Mouse (Mus musculus) hindbrain, embryonic 16.5 days (tissue): ENCODE measurements at regions not wholly inside any gene's neighbourhood (a gene's known extent, or its start where the extent isn't known, plus 50 kb on each side); places are given as distances from the start of the nearest gene placed in this dataset.

ENCODE experiments used
- ATAC-seq: fragments of 200-750 bp; cut with Nextera tagmentation; 2 replicates; pipeline ENCODE4 v1.8.0; 2017; ENCODE audit warnings: moderate TSS enrichment, moderate library complexity
- H3K27ac ChIP-seq: fragments of 300-500 bp; sonication (generic); 2 replicates; pipeline ENCODE4 v1.5.1; 2014; ENCODE audit warnings: low read depth, mild to moderate bottlenecking, control low read depth, low read length, moderate library complexity
- H3K27me3 ChIP-seq: fragments of 300-500 bp; sonication (generic); replicated peaks from 2 replicates; pipeline ENCODE4 v1.6.1; 2014; ENCODE audit warnings: low read length; ENCODE audit not compliant: control insufficient read depth, insufficient read depth
- H3K36me3 ChIP-seq: fragments of 300-500 bp; sonication (generic); 2 replicates; pipeline ENCODE4 v1.6.1; 2014; ENCODE audit warnings: mild to moderate bottlenecking, low read length, moderate library complexity, mixed read lengths; ENCODE audit not compliant: control insufficient read depth, insufficient read depth
- H3K4me1 ChIP-seq: fragments of 300-500 bp; sonication (generic); 2 replicates; pipeline ENCODE4 v1.6.1; 2014; ENCODE audit warnings: low read depth, low read length; ENCODE audit not compliant: control insufficient read depth, insufficient read depth
- H3K4me2 ChIP-seq: fragments of 300-500 bp; sonication (generic); 2 replicates; pipeline ENCODE4 v1.6.1; 2014; ENCODE audit warnings: mild to moderate bottlenecking, low read length, control low read depth, moderate library complexity
- H3K4me3 ChIP-seq: fragments of 300-500 bp; sonication (generic); 2 replicates; pipeline ENCODE4 v1.5.1; 2014; ENCODE audit warnings: mild to moderate bottlenecking, low read length, control low read depth, moderate library complexity
- H3K9ac ChIP-seq: fragments of 300-500 bp; sonication (generic); 2 replicates; pipeline ENCODE4 v1.6.1; 2014; ENCODE audit warnings: low read depth, mild to moderate bottlenecking, control low read depth, low read length, moderate library complexity
- H3K9me3 ChIP-seq: fragments of 300-500 bp; sonication (generic); 2 replicates; pipeline ENCODE4 v1.6.1; 2014; ENCODE audit warnings: mild to moderate bottlenecking, low read length, moderate library complexity; ENCODE audit not compliant: control insufficient read depth
- WGBS: fragments of 180-500 bp; shearing (Covaris S2); extraction: QIAGEN DNeasy Blood & Tissue Kit; methylation state at CpG from one replicate; pipeline ENCODE4 v1.1.7; 2014; 5-methylcytosine and 5-hydroxymethylcytosine counted together

DNA sequence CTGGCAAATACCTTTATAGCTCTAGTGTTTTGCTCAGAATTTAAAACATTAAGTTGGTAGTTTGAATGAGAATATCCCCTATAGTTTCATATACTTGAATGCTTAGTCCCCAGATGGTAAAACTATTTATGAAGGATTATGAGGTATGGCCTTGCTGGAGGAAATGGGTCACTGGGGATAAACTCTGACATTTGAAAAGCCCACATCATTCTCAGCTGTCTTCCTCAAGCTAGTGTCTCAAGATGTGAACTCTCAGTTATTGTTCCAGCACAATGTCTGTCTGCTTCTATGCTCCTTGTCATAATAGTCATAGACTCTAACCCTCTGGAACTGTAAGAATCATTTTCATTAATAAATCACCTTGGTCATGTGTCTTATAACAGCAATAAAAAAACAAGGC lies 2004.1 kb upstream of the Gm8797 start:
- H3K9me3 ChIP-seq: no peaks in the 10 kb centered on the region
- no peak overlapping the region for H3K27ac ChIP-seq
- H3K4me3 ChIP-seq: no peak overlapping the region
- no peaks in the 10 kb centered on the region for H3K4me1 ChIP-seq
- no peak for ATAC-seq
- H3K9ac ChIP-seq: no peak overlapping the region
- no peaks in the 10 kb centered on the region for H3K27me3 ChIP-seq
- H3K4me2 ChIP-seq: no peak overlapping the region
- H3K36me3 ChIP-seq: no peaks in the 10 kb centered on the region

DNA sequence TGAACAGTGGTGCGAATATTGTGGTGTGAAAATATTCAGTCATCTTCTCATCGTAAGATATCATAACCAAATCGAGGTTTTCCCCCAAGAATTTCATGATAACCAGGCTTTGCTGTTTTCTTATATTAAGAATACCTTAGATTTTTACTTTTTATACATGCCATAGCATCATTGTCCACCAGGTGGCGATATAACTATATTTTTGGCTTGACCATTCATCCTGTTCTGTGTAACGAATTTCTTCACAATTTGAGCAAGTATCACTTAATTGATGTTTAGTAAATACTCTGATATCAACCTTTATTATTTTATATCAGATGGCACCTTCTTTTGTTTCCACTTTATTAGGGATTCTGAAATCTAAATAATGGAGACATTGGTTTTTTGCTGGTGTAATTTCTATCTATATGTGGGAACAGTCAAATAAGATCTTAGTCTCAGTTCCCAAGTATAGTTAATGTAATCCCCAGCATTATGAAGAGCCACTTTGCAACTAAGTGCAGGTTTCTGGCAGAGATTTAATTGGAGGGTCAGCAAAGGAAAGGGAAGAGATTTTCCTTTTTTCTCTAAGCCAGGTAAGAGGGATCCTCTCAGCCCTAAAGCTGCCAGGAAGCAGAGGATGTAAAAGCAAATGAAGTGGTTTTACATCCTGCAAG lies 1998.9 kb upstream of the Gm8797 start:
- Histone ChIP-seq H3K27me3 (no peaks in the 10 kb centered on the region), H3K9ac (no peak overlapping the region), H3K27ac (no peak overlapping the region), H3K9me3 (no peaks in the 10 kb centered on the region), H3K4me2 (no peak overlapping the region), H3K4me3 (no peak overlapping the region), H3K4me1 (no peaks in the 10 kb centered on the region), H3K36me3 (no peaks in the 10 kb centered on the region)
- 8% methylated on average over 5 of the region's 5 CpGs for WGBS
- ATAC-seq: peak; percentile 50; the same call in 1 of the 2 replicates

- WGBS: 62% methylated on average over 1 of the region's 1 CpGs
- Histone ChIP-seq H3K27me3 (no peaks in the 10 kb centered on the region), H3K4me2 (no peak overlapping the region), H3K4me1 (no peaks in the 10 kb centered on the region), H3K4me3 (no peak overlapping the region), H3K9ac (no peak overlapping the region), H3K9me3 (no peaks in the 10 kb centered on the region), H3K36me3 (no peaks in the 10 kb centered on the region), H3K27ac (no peak overlapping the region)
- no peak for ATAC-seq
These were observed 1989.3 kb upstream of the Gm8797 start for GRCm38 (mm10) chr3:3761346-3761745.

DNA sequence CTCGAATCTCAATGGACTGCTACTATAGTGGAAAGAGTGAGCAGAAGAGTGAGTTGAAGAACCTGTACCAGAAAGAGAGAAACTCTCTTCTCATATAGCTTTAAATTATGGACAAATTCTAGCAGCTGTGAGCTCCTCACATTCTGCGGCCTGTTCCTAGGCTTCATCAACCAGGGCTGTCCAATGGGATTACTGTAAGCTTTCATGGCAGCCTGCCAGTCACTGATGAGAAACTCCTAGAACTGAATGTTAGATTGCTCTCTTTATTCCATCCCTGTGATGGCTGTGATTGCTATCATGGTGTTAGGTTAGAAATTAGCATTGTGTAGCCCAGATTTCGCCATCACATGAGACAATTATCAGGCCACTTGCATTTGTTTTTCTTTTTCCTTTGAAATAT lies 1966.4 kb upstream of the Gm8797 start:
- Histone ChIP-seq H3K9ac (no peak overlapping the region), H3K36me3 (no peaks in the 10 kb centered on the region), H3K4me1 (no peaks in the 10 kb centered on the region), H3K27me3 (no peaks in the 10 kb centered on the region), H3K4me2 (no peak overlapping the region), H3K4me3 (no peak overlapping the region), H3K9me3 (no peaks in the 10 kb centered on the region), H3K27ac (no peak overlapping the region)
- peak; percentile 52; the same call in 1 of the 2 replicates for ATAC-seq
- WGBS: 77% methylated on average over 3 of the region's 3 CpGs

DNA sequence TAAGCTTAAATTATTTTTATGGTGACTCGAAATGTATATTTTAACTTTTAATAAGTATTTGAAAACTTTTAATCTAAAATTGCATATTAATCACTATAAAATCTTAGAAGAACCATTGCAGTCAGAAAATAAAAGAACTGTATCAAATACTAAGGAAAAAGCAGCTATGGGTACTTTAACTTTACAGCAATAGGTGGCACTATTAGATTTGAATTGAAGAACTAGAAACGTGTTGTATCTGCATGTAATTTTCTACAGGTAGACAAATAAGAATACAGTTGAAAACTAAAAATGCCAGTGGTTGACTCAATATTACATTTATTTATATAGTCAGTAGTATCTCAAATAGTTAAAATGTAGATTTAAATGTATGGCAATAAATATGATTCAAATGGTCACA lies 1964.6 kb upstream of the Gm8797 start:
- Histone ChIP-seq H3K36me3 (no peaks in the 10 kb centered on the region), H3K9me3 (no peaks in the 10 kb centered on the region), H3K4me1 (no peaks in the 10 kb centered on the region), H3K9ac (no peak overlapping the region), H3K4me2 (no peak overlapping the region), H3K27ac (no peak overlapping the region), H3K4me3 (no peak overlapping the region), H3K27me3 (no peaks in the 10 kb centered on the region)
- 55% methylated on average over 2 of the region's 2 CpGs for WGBS
- no peak for ATAC-seq

DNA sequence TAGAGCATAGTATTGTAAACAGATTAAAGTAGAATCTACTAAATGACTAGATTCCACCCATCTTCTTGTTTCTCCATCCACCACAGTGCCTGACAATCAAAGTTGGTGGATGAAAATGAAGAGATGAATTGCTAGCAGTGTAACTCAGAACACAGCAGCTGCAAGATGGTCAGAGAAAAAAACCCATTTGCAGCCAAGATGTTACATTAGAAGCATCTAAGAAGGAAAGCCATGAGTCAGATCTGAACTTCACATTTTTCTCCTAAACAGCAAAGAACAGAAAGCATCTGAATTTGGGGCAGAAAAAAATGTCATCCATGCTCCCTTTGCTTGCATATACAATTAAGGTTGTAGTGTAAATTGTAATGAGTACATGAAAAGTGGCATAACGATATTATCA lies 1942.8 kb upstream of the Gm8797 start:
- no peaks in the 10 kb centered on the region for H3K9me3 ChIP-seq
- H3K27ac ChIP-seq: no peak overlapping the region
- no peaks in the 10 kb centered on the region for H3K36me3 ChIP-seq
- no peak overlapping the region for H3K9ac ChIP-seq
- no peak overlapping the region for H3K4me2 ChIP-seq
- H3K4me3 ChIP-seq: no peak overlapping the region
- H3K4me1 ChIP-seq: no peaks in the 10 kb centered on the region
- 96% methylated on average over 1 of the region's 1 CpGs for WGBS
- H3K27me3 ChIP-seq: no peaks in the 10 kb centered on the region
- ATAC-seq: no peak

DNA sequence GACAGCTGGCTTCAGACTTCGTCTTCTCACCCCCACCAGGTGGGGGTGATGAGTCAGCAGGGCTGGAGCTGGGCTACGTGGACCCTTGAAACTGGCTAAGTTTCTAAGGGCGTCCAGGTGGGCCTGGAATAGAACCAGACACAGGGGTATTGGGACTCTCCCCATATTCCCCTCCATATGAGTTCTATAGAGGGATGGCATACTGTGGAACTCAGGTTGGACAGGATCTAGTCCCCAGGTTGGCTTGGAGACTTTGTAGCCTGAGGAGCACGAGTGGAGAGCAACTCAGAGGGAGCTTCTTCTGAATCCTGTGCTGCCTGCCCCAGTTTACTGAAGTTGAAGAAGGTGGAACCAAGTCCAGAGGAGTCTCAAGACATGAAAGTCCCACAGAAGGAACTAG lies 1921.6 kb upstream of the Gm8797 start:
- H3K9me3 ChIP-seq: 0 out of 2 replicates have a peak, but pooled peaks cover 2% of the 10 kb centered on the region
- no peaks in the 10 kb centered on the region for H3K36me3 ChIP-seq
- ATAC-seq: no peak
- H3K27ac ChIP-seq: no peak overlapping the region
- no peak overlapping the region for H3K4me2 ChIP-seq
- H3K9ac ChIP-seq: no peak overlapping the region
- no peaks in the 10 kb centered on the region for H3K4me1 ChIP-seq
- H3K27me3 ChIP-seq: no peaks in the 10 kb centered on the region
- 71% methylated on average over 4 of the region's 4 CpGs for WGBS
- H3K4me3 ChIP-seq: no peak overlapping the region

DNA sequence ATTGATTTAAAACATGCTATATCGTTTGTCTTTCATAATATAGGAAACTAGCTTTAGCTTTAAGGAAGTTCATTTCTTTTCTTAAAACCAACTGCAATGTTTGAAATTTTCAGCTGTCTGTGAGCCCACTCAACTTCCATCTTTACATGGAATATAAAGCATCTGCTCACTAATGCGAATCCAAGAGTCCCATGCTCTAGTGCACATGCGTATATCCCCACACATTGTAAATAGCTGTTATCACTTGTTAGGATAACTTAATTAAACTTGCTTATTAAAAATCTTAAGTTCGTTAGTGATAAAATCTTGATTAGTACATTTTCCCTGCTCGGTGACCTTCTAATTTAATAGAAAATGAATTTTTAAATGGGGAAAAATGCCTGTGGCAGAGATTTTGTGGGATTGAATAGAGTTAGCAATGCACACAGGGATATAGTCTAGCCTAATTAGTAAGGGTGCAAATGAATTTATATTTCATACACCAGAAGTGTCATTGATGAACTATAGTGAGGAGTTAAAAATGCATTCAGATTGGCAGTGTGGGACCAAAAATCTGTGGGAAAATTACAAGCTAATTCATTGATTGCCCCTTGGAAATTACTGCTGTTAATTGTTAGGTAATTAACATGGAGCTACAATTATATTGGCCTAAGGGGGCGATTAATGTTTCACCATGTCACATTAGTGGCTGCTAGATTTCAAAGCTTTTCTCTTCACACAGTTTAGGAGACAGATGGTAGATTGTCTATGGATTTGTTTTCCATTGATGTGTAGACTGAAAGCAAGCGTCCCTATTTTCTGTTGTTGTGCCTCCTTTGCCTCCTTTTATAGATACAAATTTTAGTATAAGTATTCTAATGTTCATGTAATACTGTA lies 1919.0 kb upstream of the Gm8797 start:
- H3K9ac ChIP-seq: no peak overlapping the region

More for the DNA sequence above, 1919.0 kb upstream of the Gm8797 start:
- WGBS: 58% methylated on average over 7 of the region's 7 CpGs
- Histone ChIP-seq H3K27me3 (no peaks in the 10 kb centered on the region), H3K9me3 (no peaks in the 10 kb centered on the region), H3K4me3 (no peak overlapping the region), H3K27ac (no peak overlapping the region), H3K36me3 (no peaks in the 10 kb centered on the region), H3K4me1 (no peaks in the 10 kb centered on the region), H3K4me2 (no peak overlapping the region)
- peak; percentile 90 for ATAC-seq
